Mouse (Mus musculus) thymus, postnatal 14 days (tissue): Measurements from ENCODE around the gene Ssbp4.

Source experiments
- DNase-seq: peaks from one replicate; pipeline ENCODE4 v3.0.0; 2021

Gene Ssbp4

DNA sequence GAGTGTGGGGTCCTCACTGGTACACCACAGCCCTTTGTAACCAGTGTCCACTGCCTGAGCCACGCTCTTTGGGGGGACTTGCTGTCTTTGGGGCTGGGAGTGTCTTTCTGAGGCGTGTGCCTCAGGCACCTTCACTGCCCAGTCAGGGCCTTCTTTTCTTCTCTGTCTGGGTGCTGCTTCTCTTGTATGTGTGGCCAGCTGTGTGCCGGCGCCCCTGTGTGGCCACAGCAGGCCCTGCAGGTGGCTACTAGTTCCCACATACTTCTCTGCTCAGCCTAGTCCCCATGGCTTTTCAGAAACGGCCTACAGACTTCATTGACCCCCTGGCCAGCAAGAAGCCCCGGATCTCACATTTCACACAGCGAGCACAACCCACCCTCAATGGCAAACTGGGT, 23.4 kb downstream of the Ssbp4 start:
- peak; percentile 61 for DNase-seq

GRCm38 (mm10) chr8:70584606-70585257, 23.9 kb downstream of the Ssbp4 start:
- DNase-seq: no peak

- DNase-seq: no peak
Measured at GRCm38 (mm10) chr8:70583476-70584387, 24.9 kb downstream of the Ssbp4 start.

DNA sequence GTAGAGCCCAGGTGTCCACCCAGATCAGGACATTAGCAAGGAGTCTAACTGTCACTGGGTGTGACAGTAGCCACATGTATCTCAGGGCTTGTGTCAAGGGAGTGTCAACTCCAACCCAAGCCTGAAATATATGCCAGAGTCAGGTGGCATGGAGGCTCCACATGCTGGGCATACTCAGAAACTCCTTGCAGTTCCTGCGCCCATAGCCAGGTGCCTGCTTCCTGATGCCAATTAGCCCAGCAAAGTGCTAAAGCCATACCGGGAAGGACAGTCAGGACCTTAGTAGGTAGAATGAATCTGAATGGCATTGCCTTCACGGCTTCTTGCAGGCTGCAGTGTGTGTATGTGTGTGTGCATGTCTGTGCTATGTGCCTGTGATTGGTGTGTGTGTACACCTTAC, 31.5 kb downstream of the Ssbp4 start:
- no peak for DNase-seq

DNA sequence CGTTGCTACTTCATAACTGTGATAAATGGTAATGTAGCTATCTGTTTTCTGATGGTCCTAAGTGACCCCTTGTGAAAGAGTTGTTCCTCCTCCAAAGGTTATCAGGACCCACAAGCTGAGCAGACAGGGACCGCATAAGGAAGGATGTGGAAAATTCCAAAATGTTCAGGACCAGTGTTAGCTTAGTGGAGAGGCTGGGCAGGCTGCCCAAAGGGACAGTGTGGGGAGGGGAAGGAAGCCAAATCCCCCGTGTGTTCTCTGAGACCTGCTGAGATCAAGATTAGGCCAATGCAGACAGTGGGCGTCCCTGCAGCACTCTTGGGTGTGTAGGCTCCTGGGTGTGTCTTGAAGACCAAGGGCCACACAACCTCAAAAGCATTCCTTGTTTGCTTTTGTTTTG, 33.8 kb downstream of the Ssbp4 start:
- DNase-seq: no peak

DNA sequence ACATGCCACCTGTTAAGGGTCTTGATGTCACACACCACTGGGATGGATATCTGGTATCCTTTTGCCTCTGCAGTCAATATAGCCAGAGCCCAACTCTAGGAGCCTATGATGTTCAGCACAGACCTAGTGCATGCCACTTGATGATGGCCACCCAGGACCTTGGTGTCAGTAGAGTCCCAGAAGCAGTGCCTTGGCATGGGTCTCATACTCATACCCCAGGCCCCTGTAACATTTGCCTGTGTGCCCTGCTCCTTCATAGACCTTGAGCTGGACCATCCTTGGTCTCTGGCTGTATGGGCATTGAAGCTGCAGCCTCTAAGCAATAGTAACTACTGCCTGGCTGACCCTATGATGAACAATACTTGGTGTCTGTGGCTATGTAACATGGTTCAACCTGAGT, 34.4 kb downstream of the Ssbp4 start:
- DNase-seq: no peak

DNA sequence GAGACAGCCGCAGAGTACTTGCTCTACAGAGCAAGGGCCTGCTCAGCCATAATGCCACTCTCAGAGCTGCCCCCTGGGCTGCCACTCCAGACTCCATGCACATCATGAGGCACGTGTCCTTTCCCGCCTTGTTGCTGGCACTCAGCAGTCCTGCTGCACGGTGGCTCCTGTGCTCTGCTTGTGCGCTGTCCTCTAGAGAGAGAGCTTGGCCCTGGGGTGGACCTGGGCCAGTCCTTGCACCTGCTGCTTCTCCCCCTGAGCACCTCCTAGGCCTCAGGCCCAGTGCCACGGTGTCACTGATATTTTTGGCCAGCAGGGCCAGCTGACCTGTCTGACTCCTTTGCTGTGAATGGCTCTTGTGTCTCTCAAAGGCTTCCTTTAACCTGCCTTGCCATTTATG, 37.7 kb downstream of the Ssbp4 start:
- no peak for DNase-seq

GRCm38 (mm10) chr8:70570360-70570759, 38.3 kb downstream of the Ssbp4 start:
- no peak for DNase-seq

DNA sequence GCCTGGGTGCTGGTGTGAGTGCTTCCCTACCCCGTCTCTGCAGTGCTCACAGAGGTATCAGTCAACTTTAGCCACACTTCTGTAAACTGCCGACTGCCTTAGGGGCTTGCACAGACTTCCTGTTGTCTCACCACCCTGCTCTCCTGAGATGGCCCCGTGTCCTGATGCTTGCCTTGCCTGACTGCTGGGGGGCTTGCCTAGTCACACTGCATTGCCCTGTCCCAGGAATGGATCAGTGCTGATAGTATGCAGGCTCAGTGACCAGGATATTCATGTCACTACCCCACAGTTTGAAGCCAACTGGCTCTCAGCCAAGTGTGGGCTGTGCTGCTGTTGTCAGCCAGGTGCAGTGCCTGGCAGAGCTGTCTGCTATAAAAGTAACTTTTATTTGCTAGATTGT, 43.1 kb downstream of the Ssbp4 start:
- DNase-seq: peak; percentile 48

GRCm38 (mm10) chr8:70564696-70565235, 43.9 kb downstream of the Ssbp4 start:
- DNase-seq: no peak

DNA sequence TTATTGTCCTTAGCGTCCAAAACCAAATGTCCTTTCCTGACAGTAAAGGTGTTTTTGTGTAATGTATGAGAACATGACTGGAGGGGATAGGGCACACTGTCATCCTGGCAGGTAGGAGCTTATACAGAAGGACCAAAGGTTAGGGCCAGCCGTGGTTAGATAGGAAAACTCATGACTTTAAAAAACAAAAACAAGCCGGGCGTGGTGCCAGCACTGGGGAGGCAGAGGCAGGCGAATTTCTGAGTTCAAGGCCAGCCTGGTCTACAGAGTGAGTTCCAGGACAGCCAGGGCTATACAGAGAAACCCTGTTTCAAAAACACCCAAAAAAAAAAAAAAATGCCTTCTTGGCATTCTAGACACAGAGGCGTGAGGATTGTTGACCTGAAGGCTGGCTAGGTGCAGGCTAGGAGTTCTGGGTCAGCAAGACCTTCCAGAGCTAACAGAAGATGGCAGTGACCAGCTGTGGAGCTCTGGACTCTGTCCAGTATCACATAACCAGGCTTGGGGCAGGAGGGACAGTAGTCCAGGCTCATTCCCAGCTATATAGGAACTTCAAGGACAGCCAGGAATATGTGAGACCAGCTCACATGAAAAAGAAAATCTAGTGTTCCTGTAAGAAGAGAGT, 44.8 kb downstream of the Ssbp4 start:
- no peak for DNase-seq

DNA sequence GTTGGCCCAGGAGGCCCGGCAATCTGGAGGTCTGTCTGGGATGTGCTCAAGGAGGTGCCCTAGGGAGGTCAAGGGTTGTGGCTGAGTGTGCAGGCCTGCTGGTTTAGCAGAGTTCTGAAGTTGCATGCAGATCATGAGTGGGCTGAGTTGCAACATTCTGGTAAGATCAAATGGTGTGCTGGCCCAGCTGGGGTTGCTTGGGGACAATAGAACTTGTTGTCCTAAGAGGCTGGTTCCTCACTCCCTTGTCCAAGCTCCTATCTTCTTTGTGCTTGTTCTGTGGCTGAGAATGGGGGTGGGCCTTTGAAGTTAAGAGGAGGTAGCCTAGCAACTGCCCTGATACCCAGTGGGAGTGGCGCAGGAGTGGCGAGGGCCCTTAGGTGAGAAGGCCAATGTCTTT, 45.9 kb downstream of the Ssbp4 start:
- DNase-seq: no peak

DNA sequence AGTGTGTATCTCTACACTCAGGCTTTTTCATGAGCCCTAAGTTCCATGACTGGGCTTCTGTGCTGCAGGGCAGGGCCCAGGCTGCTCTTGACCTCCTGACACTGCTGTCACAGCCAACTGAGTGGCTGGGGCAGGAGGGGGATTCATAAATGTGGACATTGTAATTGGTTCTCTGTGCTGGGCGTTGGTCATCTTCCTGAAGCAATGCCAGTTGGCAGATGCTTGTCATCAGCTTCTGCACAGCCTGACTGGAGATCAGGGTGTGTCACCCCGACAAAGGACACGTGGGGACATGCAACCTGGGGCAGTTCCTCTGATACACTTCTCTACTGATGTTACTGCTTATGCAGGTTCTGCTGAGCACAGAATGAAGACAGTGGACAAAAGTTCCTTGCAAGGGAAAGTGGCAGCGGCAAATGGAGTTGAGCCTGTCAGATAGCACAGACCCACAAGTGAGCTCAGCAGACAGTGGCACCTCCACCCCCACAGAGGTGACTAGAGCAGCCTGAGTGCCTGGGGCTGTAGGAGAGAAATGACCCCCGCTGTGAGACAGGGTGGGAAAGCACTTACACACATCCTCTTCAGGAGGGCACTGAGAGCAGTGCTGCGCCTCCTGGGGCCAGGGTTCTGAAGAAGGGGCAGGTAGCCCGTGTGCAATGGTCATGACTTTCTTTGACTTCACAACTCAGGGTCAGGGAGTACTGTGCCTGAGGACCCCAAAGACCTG, 46.7 kb downstream of the Ssbp4 start:
- no peak for DNase-seq

DNA sequence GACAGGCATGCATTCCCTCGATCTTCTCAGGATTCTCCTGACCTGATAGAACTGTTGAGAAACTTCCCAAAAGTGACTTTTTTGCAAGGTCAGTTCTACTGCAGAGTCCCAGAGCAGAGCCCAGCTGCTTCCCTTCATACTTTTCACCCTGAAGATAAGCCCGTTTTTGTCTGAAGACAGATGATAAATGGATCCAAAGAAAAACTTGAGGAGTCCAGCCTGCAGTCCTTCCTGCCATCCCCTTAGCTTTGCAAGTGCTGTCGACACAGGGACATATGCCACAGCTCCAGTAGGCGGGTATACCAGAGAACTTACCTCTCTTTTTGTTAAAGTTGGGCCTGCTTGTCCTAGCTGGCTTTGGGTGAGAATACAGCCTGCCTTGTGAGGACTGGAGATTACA, 47.3 kb downstream of the Ssbp4 start:
- no peak for DNase-seq

- DNase-seq: no peak
Measured at GRCm38 (mm10) chr8:70560564-70560963, 48.1 kb downstream of the Ssbp4 start.

- peak; percentile 54 for DNase-seq
Measured at GRCm38 (mm10) chr8:70560096-70560495, 48.6 kb downstream of the Ssbp4 start.

GRCm38 (mm10) chr8:70558983-70559382, 49.7 kb downstream of the Ssbp4 start:
- DNase-seq: peak; percentile 37

GRCm38 (mm10) chr8:70558334-70558733, 50.3 kb downstream of the Ssbp4 start:
- peak; percentile 86 for DNase-seq

DNA sequence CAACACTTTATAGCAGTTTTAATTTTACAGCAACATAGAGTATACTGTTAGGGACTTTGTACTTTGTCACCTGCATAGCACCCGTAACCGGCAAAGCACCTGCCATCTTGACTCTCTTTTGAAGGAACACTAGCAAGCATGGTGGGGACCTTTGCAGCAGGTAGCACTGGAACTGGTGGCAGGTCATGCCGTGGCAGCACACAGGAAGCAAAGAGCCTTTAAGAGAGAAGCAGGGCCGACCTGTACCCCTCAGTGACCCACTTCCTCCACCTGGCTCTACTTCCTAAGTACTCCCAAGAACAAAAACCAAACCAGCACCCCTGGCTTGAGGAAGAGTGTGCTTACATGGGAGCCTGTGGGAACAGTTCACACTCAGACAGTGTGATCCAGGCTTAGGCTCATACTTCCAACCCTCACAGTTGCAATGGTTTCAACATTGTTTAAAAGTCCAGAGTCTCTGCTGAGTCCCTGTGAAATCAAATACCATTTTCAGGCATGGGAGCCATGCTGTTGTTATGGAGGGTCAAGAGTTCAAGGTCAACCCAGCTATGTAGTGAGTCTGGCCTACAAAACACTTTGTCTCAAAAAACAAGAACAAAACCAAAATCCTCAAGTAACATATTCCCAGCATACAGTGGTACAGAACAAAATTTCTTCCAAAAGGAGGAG, 53.5 kb downstream of the Ssbp4 start:
- peak; percentile 56 for DNase-seq

DNA sequence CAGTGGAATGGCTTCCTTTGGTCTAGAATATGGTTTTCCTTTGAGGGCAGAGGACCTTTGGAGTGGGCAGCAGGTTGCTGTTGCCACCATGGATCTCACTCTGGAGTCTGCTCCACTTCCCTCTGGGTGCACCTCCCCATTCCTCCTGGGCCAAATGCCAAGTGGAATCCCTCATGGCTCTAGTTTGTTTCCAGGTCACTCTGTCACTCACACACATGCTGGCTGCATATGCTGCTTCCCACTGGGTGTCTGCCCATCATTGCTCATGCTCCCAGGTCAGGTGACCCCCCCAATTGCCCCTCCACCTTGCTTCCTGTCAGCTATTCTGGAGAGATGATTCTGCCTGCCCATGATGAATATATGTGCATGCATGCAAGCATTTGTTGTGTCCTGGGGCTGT, 54.9 kb downstream of the Ssbp4 start:
- DNase-seq: peak; percentile 39

DNA sequence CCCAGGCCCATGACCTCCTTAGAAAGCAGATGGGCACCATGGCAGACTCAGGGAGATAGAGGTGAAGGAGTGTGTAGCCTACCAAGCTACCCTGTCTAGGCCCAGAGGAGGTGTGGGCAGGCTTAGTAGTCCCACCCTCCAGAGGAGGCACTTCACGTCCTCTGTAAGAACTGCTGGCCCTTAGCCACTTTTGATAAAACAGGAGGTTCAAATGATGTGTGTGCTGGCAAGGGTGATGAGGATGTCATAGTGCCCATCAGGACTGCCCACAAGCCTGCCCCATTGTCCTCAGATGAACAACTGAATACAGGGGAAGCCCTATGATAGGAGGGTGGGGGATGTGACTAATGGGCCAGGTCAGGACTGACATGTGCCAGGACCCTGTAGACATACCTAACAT, 55.8 kb downstream of the Ssbp4 start:
- no peak for DNase-seq

DNA sequence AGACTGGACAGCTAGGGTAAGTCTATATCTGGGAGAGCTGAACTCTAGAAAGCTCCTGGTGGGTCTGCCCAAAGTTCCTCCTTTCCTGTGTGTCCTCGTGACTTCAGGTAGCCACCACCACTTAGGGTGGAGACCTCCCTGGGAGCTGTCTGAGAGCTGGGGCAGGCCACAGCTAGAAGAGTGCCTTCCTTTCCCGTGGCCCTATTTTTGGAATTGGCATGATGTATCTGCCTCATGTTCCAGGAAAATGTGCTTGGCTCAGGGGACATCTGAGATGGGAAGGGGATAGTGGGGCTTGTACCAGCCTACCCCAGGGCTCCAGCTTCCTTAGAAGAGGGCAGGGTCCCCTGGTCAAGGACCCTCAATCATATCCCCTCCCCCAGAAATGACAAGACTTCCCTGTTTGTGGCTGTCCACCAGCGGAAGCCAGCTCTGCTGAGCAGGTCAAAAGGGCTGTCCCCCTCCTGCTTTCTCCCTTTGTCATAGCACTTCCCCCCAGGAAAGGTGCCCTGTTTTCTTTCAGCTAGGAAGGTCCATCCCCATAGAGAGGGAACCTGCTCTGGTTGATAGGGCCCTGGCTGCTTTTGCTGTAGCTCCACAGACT, 57.0 kb downstream of the Ssbp4 start:
- no peak for DNase-seq
